Mouse (Mus musculus) kidney, adult 2 months (tissue): ENCODE measurements around the gene Cda. TPM values are rescaled to one million over a fixed set of nuclear protein-coding genes. Genes with fewer than 3 reads are reported as not detected.

Experiments
- DNase-seq: peaks from one replicate; pipeline ENCODE4 v3.0.0; 2021
- H3K27ac ChIP-seq: fragments of 200-500 bp; 2 replicates; pipeline ENCODE4 v1.5.1; 2012; ENCODE audit warnings: low read depth, low read length, control low read depth, inconsistent platforms; ENCODE audit not compliant: insufficient read depth
- H3K27me3 ChIP-seq: fragments of 200-500 bp; replicated peaks from 2 replicates; pipeline ENCODE4 v1.6.1; 2012; ENCODE audit warnings: mild to moderate bottlenecking, moderate library complexity, low read length, inconsistent platforms; ENCODE audit not compliant: control insufficient read depth, insufficient read depth
- H3K36me3 ChIP-seq: fragments of 200-500 bp; 2 replicates; pipeline ENCODE4 v1.6.1; 2012; ENCODE audit warnings: mild to moderate bottlenecking, moderate library complexity, low read length, inconsistent platforms; ENCODE audit not compliant: control insufficient read depth, insufficient read depth
- H3K4me1 ChIP-seq: fragments of 200-500 bp; 2 replicates; pipeline ENCODE4 v1.6.1; 2011; ENCODE audit warnings: low read length; ENCODE audit not compliant: control insufficient read depth, insufficient read depth
- H3K4me3 ChIP-seq: fragments of 200-500 bp; 2 replicates; pipeline ENCODE4 v1.5.1; 2011; ENCODE audit warnings: mild to moderate bottlenecking, low read depth, low read length, control low read depth; ENCODE audit not compliant: insufficient read depth
- CTCF ChIP-seq: fragments of 200-500 bp; conservative IDR thresholded peaks from 2 replicates; pipeline ENCODE4 v1.5.1; 2011; ENCODE audit warnings: low read depth, mild to moderate bottlenecking, control low read depth, low read length, moderate library complexity, mixed read lengths; ENCODE audit not compliant: insufficient read depth, insufficient read length
- POLR2A ChIP-seq: fragments of 200-500 bp; IDR thresholded peaks from one replicate; pipeline ENCODE4 v1.6.1; 2011; ENCODE audit warnings: low read depth, low read length, control low read depth
- WGBS: fragments of 180-500 bp; shearing (Covaris S2); methylation state at CpG from one replicate; pipeline ENCODE4 v1.1.7; 2018; 5-methylcytosine and 5-hydroxymethylcytosine counted together
- polyA plus RNA-seq: library from polyadenylated mRNA; depleted of rRNA; stranded (reverse); fragments of >200 nt; gene quantifications from 2 replicates; pipeline ENCODE4 v1.2.3, GENCODE M21; 2012; rRNA removed

Cda gene
- polyA plus RNA-seq, 1 experiment, result 454 TPM

- TF ChIP-seq CTCF (no peak), POLR2A (no peak)
Observed at GRCm38 (mm10) chr4:138301271-138301780, 66.5 kb downstream of the Cda start.

GRCm38 (mm10) chr4:138293949-138294550, 73.7 kb downstream of the Cda start:
- H3K4me1 ChIP-seq, result no peaks in the 10 kb centered on the region
- no peak overlapping the region for H3K4me3 ChIP-seq
- DNase-seq, result no peak
- TF ChIP-seq CTCF (no peak), POLR2A (no peak)
- 60% methylated on average over 10 of the region's 14 CpGs for WGBS
- no peak overlapping the region for H3K27ac ChIP-seq
- no peaks in the 10 kb centered on the region for H3K27me3 ChIP-seq
- no peaks in the 10 kb centered on the region for H3K36me3 ChIP-seq

More at GRCm38 (mm10) chr4:138301271-138301780, 66.5 kb downstream of the Cda start:
- 85% methylated on average over 10 of the region's 10 CpGs for WGBS
- Histone ChIP-seq H3K27me3 (no peaks in the 10 kb centered on the region), H3K27ac (no peak overlapping the region), H3K4me3 (no peak overlapping the region), H3K36me3 (no peaks in the 10 kb centered on the region), H3K4me1 (peaks cover 4% of the 10 kb centered on the region)
- no peak for DNase-seq

- TF ChIP-seq CTCF (no peak), POLR2A (no peak)
- 70% methylated on average over 18 of the region's 18 CpGs for WGBS
Observed at GRCm38 (mm10) chr4:138293261-138293948, 74.4 kb downstream of the Cda start.

GRCm38 (mm10) chr4:138292028-138292427, 75.8 kb downstream of the Cda start:
- WGBS, result 87% methylated on average over 13 of the region's 13 CpGs
- TF ChIP-seq POLR2A, result no peak
- TF ChIP-seq CTCF, result no peak
- Histone ChIP-seq H3K4me3 (no peak overlapping the region), H3K4me1 (no peaks in the 10 kb centered on the region), H3K27ac (no peak overlapping the region), H3K27me3 (no peaks in the 10 kb centered on the region), H3K36me3 (no peaks in the 10 kb centered on the region)
- no peak for DNase-seq

More at GRCm38 (mm10) chr4:138293261-138293948, 74.4 kb downstream of the Cda start:
- Histone ChIP-seq H3K27ac (no peak overlapping the region), H3K36me3 (no peaks in the 10 kb centered on the region), H3K4me1 (no peaks in the 10 kb centered on the region), H3K4me3 (no peak overlapping the region), H3K27me3 (no peaks in the 10 kb centered on the region)
- DNase-seq, result no peak

GRCm38 (mm10) chr4:138288691-138289090, 79.1 kb downstream of the Cda start:
- no peak for DNase-seq
- Histone ChIP-seq H3K4me3 (no peak overlapping the region), H3K4me1 (no peaks in the 10 kb centered on the region), H3K27me3 (no peaks in the 10 kb centered on the region), H3K36me3 (no peaks in the 10 kb centered on the region), H3K27ac (no peak overlapping the region)
- TF ChIP-seq CTCF (no peak), POLR2A (no peak)
- WGBS, result 86% methylated on average over 7 of the region's 7 CpGs

Other genes starting within 250 kb of the Cda start
- 53.1 and 59.5 TPM in 2 replicates for gene Hp1bp3, start 151.7 kb downstream of the Cda start, polyA plus RNA-seq
- gene Sh2d5, start 117.6 kb downstream of the Cda start, polyA plus RNA-seq, result 0.23 and 0.29 TPM in 2 replicates
- gene Kif17, start 117.6 kb downstream of the Cda start, polyA plus RNA-seq, result 0.48 and 0.64 TPM in 2 replicates
- gene Ddost, start 63.3 kb downstream of the Cda start, polyA plus RNA-seq, result 157 and 169 TPM in 2 replicates
- 226 and 272 TPM in 2 replicates for gene Pink1, start 41.7 kb downstream of the Cda start, polyA plus RNA-seq
- gene Fam43b, start 28.5 kb upstream of the Cda start, polyA plus RNA-seq, result not detected in 2 replicates
- gene Mul1, start 66.7 kb upstream of the Cda start, polyA plus RNA-seq, result 31.3 and 31.8 TPM in 2 replicates
- 39.6 and 40.1 TPM in 2 replicates for gene Camk2n1, start 86.3 kb upstream of the Cda start, polyA plus RNA-seq